Mouse (Mus musculus) kidney, postnatal 36 days (tissue): ENCODE results near the gene Arntl2.
"Not testable (repeated sequence)": the region's sequence is repeated elsewhere in the genome, so short reads cannot be mapped to it uniquely, and the experiment has no call there.

Experiments
- DNase-seq, 2 experiments: peaks; one replicate each; pipeline ENCODE4 v3.0.0; 2021 to 2022; ENCODE audit warnings: mixed read lengths in 2 of 2

Arntl2 gene

DNA sequence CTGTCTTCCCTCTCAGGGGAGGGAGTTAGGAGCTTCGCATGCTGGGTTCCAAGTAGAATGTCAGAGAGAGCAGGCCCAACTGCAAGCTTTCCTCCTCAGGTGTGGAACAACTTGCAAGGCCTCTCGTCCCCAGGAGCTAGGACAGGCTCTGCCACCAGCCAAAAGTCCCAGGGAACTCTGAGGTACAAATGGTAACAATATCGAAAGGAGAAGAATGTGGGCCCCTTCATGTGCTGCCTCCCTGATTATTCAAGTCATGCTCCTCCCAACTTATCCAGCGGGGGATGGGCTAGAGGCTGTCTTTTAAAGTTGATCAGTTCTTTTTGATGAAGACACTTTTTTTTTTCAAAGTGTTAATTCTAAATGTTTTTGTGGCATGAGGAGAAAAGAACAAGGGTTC, 54.2 kb downstream of the Arntl2 start, which contains the start of gene Smco2:
Gene Smco2 (plus strand): TSS at position 55 of the 400 bp plus-strand sequence.
- no peak for DNase-seq

DNA sequence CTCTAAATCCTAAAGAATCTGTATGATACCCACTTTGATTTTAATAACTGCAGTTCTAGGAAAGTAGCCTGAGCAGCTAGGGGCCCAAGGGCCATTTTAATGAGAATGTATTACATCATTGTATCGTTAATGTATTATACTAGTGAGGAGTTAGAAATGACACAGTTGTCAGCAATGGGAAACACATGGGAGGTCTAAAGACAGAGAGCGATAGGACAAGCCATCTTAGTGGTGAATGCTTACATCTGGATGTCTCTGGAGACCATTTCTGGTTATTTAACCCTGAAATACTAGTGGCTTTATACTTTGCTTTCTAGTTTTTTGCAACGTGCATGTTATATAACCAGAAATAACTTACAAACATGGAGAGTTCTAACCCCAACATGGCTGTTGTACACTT, 56.1 kb downstream of the Arntl2 start:
- no peak for DNase-seq

DNA sequence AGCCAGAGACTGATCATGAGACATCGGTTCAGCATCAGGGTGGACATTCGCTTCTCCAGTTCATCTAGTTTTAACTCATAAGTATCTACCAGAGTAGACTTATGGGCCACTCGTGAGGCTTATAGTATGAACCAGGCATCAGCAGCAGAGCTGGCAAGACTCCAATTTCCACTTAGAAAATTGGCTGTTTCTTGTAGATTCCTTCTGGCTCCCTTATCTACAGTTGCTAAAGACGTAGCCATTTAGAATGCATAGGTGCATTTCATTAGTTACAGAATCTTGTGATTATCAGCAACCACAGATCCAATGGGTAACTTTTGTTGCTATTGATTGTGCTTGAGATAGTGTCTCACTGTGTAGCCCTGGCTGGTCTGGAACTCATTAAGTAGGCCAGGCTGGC, 56.9 kb downstream of the Arntl2 start:
- DNase-seq: no peak

DNA sequence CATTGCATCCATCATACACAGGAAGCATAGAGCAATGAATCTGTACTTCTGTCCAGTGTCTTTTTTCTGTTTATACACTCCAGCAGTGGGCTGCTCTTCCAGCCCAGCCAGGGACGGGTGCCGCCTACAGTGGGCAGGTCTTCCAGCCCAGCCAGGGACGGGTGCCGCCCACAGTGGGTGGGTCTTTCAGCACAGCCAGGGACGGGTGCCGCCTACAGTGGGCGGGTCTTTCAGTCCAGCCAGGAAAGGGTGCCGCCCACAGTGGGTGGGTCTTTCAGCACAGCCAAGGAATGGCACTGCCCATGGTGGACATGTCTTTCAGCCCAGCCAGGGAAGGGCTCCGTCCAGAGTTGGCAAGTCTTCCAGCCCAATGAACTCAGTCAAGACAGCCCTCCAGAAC, 59.3 kb downstream of the Arntl2 start:
- DNase-seq: no peak

DNA sequence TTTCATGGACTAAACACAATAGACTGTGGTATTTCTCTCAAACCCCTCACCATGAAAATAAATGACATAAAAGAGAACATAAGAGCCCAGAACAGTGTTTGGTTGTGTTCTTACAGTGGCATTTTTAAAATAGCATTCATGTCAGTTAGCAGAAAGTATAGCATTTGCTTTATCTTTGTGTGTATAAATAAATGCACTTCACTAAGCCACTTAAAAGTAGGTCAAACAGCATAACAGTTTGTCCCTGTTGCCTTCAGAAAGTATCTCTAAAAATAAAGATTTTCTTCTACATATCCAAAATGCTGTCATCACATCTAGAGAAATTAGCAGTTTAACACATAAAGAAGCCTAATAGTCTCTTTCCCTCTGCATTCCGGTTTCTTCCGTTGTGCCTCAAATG, 61.5 kb downstream of the Arntl2 start:
- DNase-seq: no peak

DNA sequence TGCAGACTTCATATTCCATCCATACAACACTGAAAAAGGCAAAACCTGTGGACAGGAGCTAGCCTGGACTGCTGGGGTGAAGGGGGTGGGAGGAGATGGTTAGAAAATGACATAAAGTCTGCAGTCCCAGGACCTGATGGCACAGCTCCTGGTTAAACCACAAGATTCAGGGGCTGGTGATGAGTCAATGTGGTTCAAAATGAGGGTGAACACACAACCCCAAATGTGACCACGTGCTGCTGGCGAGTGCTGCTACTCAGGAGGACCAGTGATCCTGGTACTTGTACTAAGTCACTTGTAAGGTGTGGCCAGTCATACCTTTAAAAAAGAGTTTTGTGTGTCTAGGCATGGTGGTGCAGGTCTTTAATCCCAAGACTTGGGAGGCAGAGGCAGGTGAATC, 67.3 kb downstream of the Arntl2 start:
- no peak for DNase-seq

DNA sequence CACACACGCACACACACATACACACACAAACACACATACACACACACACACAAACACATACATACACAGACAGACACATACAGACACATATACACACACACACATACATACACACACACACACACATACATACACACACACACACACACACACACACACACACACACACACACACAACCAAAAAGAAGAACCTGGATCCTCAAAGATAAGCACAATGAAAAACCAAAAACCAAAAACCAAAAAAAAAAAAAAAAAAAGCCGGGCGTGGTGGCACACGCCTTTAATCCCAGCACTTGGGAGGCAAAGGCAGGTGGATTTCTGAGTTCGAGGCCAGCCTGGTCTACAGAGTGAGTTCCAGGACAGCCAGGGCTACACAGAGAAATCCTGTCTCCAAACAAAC, 68.5 kb downstream of the Arntl2 start:
- DNase-seq: not testable (repeated sequence)

DNA sequence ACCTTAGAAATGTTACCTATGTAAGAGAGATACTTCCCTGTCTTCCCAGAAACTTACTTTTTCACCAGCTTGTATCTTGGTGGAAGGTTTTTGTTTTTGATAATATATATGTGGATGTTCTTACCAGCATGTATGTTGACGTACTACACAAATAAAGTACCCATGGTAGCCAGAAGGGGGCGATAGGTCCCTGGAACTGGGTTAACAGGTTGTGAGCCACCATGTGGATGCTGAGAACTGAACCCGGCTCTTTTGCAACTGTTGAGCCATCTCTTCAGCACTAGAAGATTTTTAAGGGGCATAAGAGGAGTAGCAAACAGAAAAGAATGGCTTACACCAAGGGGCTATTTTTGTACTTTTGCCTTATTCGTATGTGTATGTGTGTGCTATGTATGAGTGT, 69.8 kb downstream of the Arntl2 start:
- DNase-seq: no peak

DNA sequence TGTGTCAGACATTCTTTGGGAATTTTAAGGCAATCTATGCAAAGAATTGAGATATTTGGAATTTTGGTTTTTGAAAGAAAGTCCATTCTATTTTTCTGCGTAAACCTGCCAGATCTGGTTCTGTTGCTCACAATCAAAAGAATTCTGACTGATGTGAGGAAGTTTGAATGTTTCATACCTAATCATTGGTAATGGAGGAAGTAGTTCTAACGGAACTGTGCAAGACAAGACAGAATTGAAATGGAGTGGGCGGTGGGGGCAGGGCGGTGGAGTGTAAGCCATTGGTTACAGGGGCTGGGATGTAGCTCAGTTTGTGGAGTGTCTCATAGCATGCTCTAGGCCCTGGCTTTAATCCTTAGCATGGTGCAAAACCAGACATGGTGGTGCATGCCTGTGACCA, 76.1 kb downstream of the Arntl2 start:
- DNase-seq: no peak

DNA sequence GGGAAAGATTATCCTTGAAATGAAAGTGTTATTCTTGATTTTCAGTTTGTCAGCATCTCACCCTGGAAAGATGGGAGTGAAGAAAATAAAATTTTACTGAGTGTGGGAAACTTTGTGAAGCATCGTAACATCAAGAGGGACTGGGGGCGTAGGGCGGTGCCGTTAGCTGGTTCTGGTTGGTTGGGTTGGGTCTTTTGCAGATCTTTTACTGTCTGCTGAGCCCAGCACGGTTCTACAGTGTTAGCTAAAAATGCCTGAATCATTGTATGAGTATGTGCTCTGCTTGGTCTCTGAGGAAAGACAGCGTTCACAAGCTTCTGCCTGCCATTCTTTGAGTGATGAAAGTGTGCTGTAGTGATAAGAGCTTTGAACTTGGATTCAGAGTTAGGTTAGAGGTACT, 78.6 kb downstream of the Arntl2 start:
- no peak for DNase-seq

DNA sequence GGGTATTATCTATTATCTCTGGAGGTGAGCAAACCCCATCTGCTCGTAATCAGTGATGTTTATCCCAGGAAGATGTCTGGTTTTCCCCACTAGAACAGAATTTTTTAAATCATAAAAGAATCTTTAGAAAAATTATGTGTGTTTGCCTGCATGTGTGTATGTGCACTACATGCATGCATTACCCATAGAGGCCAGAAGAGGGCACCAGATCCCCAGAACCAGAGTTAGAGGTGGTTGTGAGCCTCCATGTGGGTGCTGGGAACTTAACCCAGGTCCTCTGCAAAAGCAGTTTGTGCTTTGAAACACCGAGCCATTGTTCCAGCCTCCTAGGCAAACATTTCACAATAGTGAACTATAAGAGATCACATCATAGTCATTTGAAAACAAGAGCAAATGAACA, 81.0 kb downstream of the Arntl2 start:
- DNase-seq: no peak

DNA sequence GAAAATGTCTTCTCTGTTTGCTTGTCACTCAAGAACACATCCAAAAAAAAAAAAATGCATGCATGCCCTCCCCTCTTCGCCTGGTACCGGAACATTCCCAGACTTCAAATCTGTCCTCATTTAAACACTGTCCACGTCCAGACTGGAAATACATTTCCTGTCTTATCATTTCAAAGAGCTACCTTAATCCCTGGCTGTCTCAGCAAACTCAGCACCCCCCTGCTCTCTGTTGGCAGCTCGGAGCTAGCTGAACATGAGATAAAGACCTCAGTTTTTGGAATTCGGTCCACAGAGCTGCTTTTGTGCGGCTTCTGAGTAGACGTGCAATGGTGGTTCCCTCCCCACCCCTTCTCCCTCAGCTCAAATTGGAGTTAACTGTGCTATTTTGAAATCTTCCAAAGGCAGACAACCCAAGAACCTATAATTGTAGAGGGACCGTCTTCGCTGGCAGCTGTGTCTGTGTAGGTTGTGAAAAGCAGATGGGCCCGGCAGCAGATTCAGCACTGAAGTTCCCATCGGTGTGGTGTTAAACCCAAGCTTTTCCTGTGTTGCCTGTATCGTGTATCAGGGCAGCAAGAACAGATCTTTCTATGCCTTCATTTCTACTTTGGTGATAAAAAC, 81.7 kb downstream of the Arntl2 start:
- DNase-seq: no peak

DNA sequence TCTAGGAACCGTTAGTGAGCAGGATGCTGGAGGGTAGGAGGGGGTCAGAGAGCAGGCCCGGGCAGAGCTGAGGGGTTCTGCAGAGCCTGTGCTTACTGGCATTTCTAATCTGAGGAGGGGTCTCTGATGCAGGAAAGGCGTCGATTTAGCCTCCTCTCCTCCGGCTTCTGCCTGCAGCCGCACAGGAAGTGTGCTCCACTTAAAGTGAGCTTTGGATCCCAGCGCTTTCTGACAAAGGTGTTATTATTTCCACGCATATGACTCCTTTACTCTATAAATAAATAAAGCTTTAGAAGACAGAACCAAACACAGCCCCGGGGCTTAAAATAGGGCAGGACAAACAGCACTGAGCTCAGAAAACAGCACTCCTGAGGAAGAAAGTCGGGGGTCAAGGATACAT, 83.1 kb downstream of the Arntl2 start:
- DNase-seq: no peak

DNA sequence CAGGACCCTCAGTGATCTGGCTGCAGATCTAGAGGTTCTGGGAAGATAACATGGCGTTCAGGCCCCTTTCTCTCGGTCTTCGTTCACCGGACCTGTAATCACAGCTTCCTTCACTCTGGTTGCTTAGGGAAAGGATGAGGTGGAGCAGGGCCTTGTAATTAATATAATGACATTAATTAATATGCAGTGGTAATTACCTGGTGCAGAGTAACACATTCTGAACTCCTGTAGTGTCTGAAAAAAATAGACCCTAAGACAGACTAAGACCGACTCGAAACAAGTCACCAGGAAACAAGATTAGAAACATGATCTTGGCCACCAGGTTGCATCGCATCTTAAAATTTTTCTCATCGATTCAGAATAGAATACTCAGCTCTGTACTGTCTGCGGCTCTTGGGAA, 84.0 kb downstream of the Arntl2 start:
- no peak for DNase-seq

DNA sequence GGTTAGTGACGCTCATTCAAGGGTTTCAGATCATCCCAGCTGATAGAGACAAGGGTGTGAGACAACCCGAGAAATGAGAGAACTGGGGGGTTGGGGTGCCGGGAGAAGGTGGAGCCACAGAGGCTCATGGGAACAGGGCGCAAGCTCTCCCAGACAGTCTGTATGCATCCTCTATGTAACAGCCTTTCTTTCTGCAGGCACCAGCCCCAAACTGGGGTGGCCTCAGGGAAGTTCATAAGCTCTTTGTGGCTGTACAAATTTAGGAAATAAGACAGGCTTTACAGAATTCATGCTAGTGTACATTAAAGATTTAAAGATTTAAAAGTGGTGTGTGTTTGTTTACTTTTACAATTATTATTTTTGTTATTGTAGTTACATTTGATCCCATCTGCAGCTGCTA, 84.4 kb downstream of the Arntl2 start:
- DNase-seq: no peak

DNA sequence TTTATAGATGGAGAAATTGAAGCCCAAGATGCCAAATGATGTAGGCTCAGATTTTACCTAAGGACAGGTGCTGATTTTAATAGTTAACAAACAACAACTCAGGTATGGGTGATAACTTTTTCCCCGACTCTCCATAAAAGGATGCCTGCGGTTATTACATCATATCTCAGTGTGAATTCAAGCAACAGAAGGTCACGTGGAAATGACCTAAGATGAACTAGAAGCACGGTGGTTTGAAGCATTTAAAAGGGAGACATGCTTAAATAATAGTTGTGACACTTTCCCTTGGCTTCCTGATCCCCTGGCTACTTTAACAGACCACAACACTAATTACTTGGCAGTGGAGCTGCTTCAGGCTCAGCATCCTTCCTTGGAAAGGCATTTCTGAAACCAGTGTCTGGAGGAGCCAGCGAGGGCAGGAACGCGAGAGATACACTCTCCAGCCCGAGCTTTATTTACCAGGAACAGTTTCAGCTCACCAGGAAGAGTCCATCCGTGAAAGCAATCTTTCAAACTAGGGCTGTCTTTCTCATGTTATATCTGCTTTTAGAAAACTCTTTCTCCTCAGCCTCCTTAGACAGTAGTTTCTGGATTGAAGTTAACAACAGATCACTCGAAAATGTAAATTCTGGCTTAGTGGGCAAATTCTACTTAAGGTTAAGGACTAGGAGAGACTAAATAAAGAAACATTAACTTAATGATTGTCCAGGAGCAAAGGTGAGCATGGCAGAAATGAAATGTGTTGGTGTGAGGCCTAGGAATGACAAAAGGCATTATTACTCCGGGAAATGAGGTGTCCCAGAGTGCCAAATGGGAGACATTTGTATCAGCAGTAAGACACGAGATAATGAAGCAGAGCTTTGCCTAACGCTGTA, 86.3 kb downstream of the Arntl2 start:
- no peak for DNase-seq
